Mouse (Mus musculus) G1E (cell line): ENCODE results near the gene Sirt3. TPM values are rescaled to one million over a fixed set of nuclear protein-coding genes. Genes with fewer than 3 reads are reported as not detected.

Experiments used
- ATAC-seq: 2 replicates; pipeline ENCODE4 v1.8.0; 2016; ENCODE audit warnings: mild to moderate bottlenecking; ENCODE audit not compliant: insufficient number of reproducible peaks, poor library complexity, low FRiP score, severe bottlenecking; ENCODE audit errors: extremely low read depth
- DNase-seq: peaks from one replicate; pipeline ENCODE4 v3.0.0; 2012; ENCODE audit warnings: low spot score
- H3K27me3 ChIP-seq: 2 replicates; pipeline ENCODE4 v1.6.1; 2012; ENCODE audit warnings: mild to moderate bottlenecking, low read length, inconsistent platforms; ENCODE audit not compliant: insufficient read depth
- H3K36me3 ChIP-seq: replicated peaks from 2 replicates; pipeline ENCODE3; 2012; ENCODE audit warnings: mild to moderate bottlenecking, inconsistent platforms
- H3K4me1 ChIP-seq: 2 replicates; pipeline ENCODE4 v1.6.1; 2012; ENCODE audit warnings: low read depth, low read length, inconsistent platforms, mixed read lengths; ENCODE audit not compliant: insufficient read depth
- H3K4me3 ChIP-seq: 2 replicates; pipeline ENCODE4 v1.5.1; 2012; ENCODE audit warnings: low read depth, mild to moderate bottlenecking, inconsistent platforms, low read length, moderate library complexity, mixed read lengths
- H3K9me3 ChIP-seq: replicated peaks from 2 replicates; pipeline ENCODE4 v1.6.1; 2012; ENCODE audit warnings: inconsistent platforms
- CTCF ChIP-seq: IDR thresholded peaks from 2 replicates; pipeline ENCODE4 v1.5.1; 2012; ENCODE audit warnings: low read depth, low read length, inconsistent platforms, mixed read lengths
- GATA1 ChIP-seq: IDR thresholded peaks from 2 replicates; pipeline ENCODE4 v1.6.1; 2012; ENCODE audit warnings: borderline replicate concordance, low read length, inconsistent platforms, mixed read lengths
- GATA2 ChIP-seq: IDR thresholded peaks from 2 replicates; pipeline ENCODE4 v1.6.1; 2012; ENCODE audit warnings: low read depth, low read length, inconsistent platforms, borderline replicate concordance
- POLR2AphosphoS5 ChIP-seq: IDR thresholded peaks from 2 replicates; pipeline ENCODE4 v1.6.1; 2012; ENCODE audit warnings: low read depth, low read length, inconsistent platforms; ENCODE audit not compliant: insufficient replicate concordance
- TAL1 ChIP-seq: conservative IDR thresholded peaks from 2 replicates; pipeline ENCODE4 v1.6.1; 2012; ENCODE audit warnings: low read depth, low read length, inconsistent platforms, mixed read lengths
- polyA plus RNA-seq: library from polyadenylated mRNA; stranded (reverse); fragments of >175 nt; gene quantifications from 2 replicates; pipeline ENCODE4 v1.2.3, GENCODE M21; 2012
- total RNA-seq, 2 experiments: library from RNA; stranded (forward) in 1 of 2; stranded (reverse) in 1 of 2; fragments of 200-1000 nt in 1 of 2; fragments of >200 nt in 1 of 2; fragmentation: Nextera tagmentation in 1 of 2; gene quantifications; 2 replicates each; pipeline ENCODE4 v1.2.3; 2014 to 2017

Sirt3 gene
- total and polyA plus RNA-seq, 3 experiments: 10.5 to 27.6 (median 11.0) TPM

- peaks cover 19% of the 10 kb centered on the region for H3K27me3 ChIP-seq
- no peaks in the 10 kb centered on the region for H3K9me3 ChIP-seq
- no peak for TF ChIP-seq POLR2AphosphoS5
- TF ChIP-seq GATA1: no peak
- TF ChIP-seq TAL1: no peak
- no peak for TF ChIP-seq CTCF
- TF ChIP-seq GATA2: no peak
- H3K4me3 ChIP-seq: no peak overlapping the region
- no peaks in the 10 kb centered on the region for H3K4me1 ChIP-seq
- H3K36me3 ChIP-seq: no peaks in the 10 kb centered on the region
- no peak for ATAC-seq
- DNase-seq: no peak
Observed at GRCm38 (mm10) chr7:140822731-140823130, 59.4 kb downstream of the Sirt3 start.

- Histone ChIP-seq H3K9me3 (no peaks in the 10 kb centered on the region), H3K4me3 (no peak within 1 kb of the TSS), H3K27me3 (peaks cover 16% of the 10 kb centered on the region), H3K4me1 (no peaks in the 10 kb centered on the region), H3K36me3 (no peaks in the 10 kb centered on the region)
- no peak for TF ChIP-seq GATA2
- TF ChIP-seq POLR2AphosphoS5: no peak
- TF ChIP-seq GATA1: no peak
- TF ChIP-seq CTCF: no peak
- no peak for TF ChIP-seq TAL1
- DNase-seq: no peak
- ATAC-seq: no peak
Observed at GRCm38 (mm10) chr7:140821653-140822329, 60.3 kb downstream of the Sirt3 start, which contains the start of gene Zfp941. TSS of gene Zfp941 (minus strand) at chr7:140822178.

- no peak for ATAC-seq
- H3K27me3 ChIP-seq: peaks cover 14% of the 10 kb centered on the region
Observed at GRCm38 (mm10) chr7:140821305-140821652, 60.8 kb downstream of the Sirt3 start.

GRCm38 (mm10) chr7:140820173-140820572, 61.9 kb downstream of the Sirt3 start:
- no peaks in the 10 kb centered on the region for H3K9me3 ChIP-seq
- no peaks in the 10 kb centered on the region for H3K4me1 ChIP-seq
- H3K27me3 ChIP-seq: peaks cover 14% of the 10 kb centered on the region
- H3K36me3 ChIP-seq: no peaks in the 10 kb centered on the region
- ATAC-seq (no peak), DNase-seq (no peak)
- H3K4me3 ChIP-seq: no peak overlapping the region
- TF ChIP-seq GATA1 (no peak), GATA2 (no peak), POLR2AphosphoS5 (no peak), CTCF (no peak), TAL1 (no peak)

More at GRCm38 (mm10) chr7:140821305-140821652, 60.8 kb downstream of the Sirt3 start:
- Histone ChIP-seq H3K36me3 (no peaks in the 10 kb centered on the region), H3K4me3 (no peak overlapping the region), H3K4me1 (no peaks in the 10 kb centered on the region), H3K9me3 (no peaks in the 10 kb centered on the region)
- TF ChIP-seq CTCF (no peak), TAL1 (no peak), POLR2AphosphoS5 (no peak), GATA2 (no peak), GATA1 (no peak)
- no peak for DNase-seq

Other genes starting within 250 kb of the Sirt3 start
Only the 20 nearest of the 29 such genes appear.
- gene Cyp2e1, start 118.6 kb downstream of the Sirt3 start, total RNA-seq (2014; fragmentation: Nextera tagmentation): not detected in 2 replicates
- 0.05 TPM in 1 of 2 replicates, not detected in the other for gene Cyp2e1, start 118.6 kb downstream of the Sirt3 start, total RNA-seq (2017)
- not detected in 2 replicates for gene Cyp2e1, start 118.6 kb downstream of the Sirt3 start, polyA plus RNA-seq
- not detected in 2 replicates for gene Syce1, start 94.5 kb downstream of the Sirt3 start, total RNA-seq (2014; fragmentation: Nextera tagmentation)
- gene Syce1, start 94.5 kb downstream of the Sirt3 start, total RNA-seq (2017): not detected in 2 replicates
- not detected in 2 replicates for gene Syce1, start 94.5 kb downstream of the Sirt3 start, polyA plus RNA-seq
- gene Zfp941, start 60.1 kb downstream of the Sirt3 start, total RNA-seq (2014; fragmentation: Nextera tagmentation): not detected in 2 replicates
- gene Zfp941, start 60.1 kb downstream of the Sirt3 start, total RNA-seq (2017): 0.05 and 0.06 TPM in 2 replicates
- not detected in 2 replicates for gene Zfp941, start 60.1 kb downstream of the Sirt3 start, polyA plus RNA-seq
- gene Urah, start 47.3 kb downstream of the Sirt3 start, total RNA-seq (2014; fragmentation: Nextera tagmentation): not detected in 2 replicates
- gene Urah, start 47.3 kb downstream of the Sirt3 start, total RNA-seq (2017): not detected in 2 replicates
- gene Urah, start 47.3 kb downstream of the Sirt3 start, polyA plus RNA-seq: not detected in 2 replicates
- gene Scgb1c1, start 36.8 kb downstream of the Sirt3 start, total RNA-seq (2014; fragmentation: Nextera tagmentation): not detected in 2 replicates
- not detected in 2 replicates for gene Scgb1c1, start 36.8 kb downstream of the Sirt3 start, total RNA-seq (2017)
- not detected in 2 replicates for gene Scgb1c1, start 36.8 kb downstream of the Sirt3 start, polyA plus RNA-seq
- not detected in 2 replicates for gene Odf3, start 34.5 kb downstream of the Sirt3 start, total RNA-seq (2014; fragmentation: Nextera tagmentation)
- 0.11 and 0.17 TPM in 2 replicates for gene Odf3, start 34.5 kb downstream of the Sirt3 start, total RNA-seq (2017)
- not detected in 2 replicates for gene Odf3, start 34.5 kb downstream of the Sirt3 start, polyA plus RNA-seq
- not detected in 2 replicates for gene Gm45785, start 26.0 kb downstream of the Sirt3 start, total RNA-seq (2014; fragmentation: Nextera tagmentation)
- gene Gm45785, start 26.0 kb downstream of the Sirt3 start, total RNA-seq (2017): 0.17 and 1.8 TPM in 2 replicates
- 1.3 and 2.1 TPM in 2 replicates for gene Gm45785, start 26.0 kb downstream of the Sirt3 start, polyA plus RNA-seq
- gene Ric8a, start 25.4 kb downstream of the Sirt3 start, total RNA-seq (2014; fragmentation: Nextera tagmentation): 19.9 and 29.5 TPM in 2 replicates
- gene Ric8a, start 25.4 kb downstream of the Sirt3 start, total RNA-seq (2017): 21.1 and 27.9 TPM in 2 replicates
- gene Ric8a, start 25.4 kb downstream of the Sirt3 start, polyA plus RNA-seq: 27.9 and 28.4 TPM in 2 replicates
- gene Bet1l, start 24.7 kb downstream of the Sirt3 start, total RNA-seq (2014; fragmentation: Nextera tagmentation): 8.4 and 10.1 TPM in 2 replicates
- 13.1 and 16.1 TPM in 2 replicates for gene Bet1l, start 24.7 kb downstream of the Sirt3 start, total RNA-seq (2017)
- 3.5 and 5.2 TPM in 2 replicates for gene Bet1l, start 24.7 kb downstream of the Sirt3 start, polyA plus RNA-seq
- gene Psmd13, start 341 bp downstream of the Sirt3 start, total RNA-seq (2014; fragmentation: Nextera tagmentation): 93.7 and 98.1 TPM in 2 replicates
- gene Psmd13, start 341 bp downstream of the Sirt3 start, total RNA-seq (2017): 193 and 195 TPM in 2 replicates
- gene Psmd13, start 341 bp downstream of the Sirt3 start, polyA plus RNA-seq: 45.7 and 70.1 TPM in 2 replicates
- not detected in 2 replicates for gene Cox8b, start 18.1 kb upstream of the Sirt3 start, total RNA-seq (2014; fragmentation: Nextera tagmentation)
- gene Cox8b, start 18.1 kb upstream of the Sirt3 start, total RNA-seq (2017): not detected in 2 replicates
- gene Cox8b, start 18.1 kb upstream of the Sirt3 start, polyA plus RNA-seq: not detected in 2 replicates
- not detected in 2 replicates for gene Nlrp6, start 38.6 kb upstream of the Sirt3 start, total RNA-seq (2014; fragmentation: Nextera tagmentation)
- gene Nlrp6, start 38.6 kb upstream of the Sirt3 start, total RNA-seq (2017): 0.11 and 0.12 TPM in 2 replicates
- 0.07 and 0.08 TPM in 2 replicates for gene Nlrp6, start 38.6 kb upstream of the Sirt3 start, polyA plus RNA-seq
- 7.5 and 8.1 TPM in 2 replicates for gene Pgghg, start 59.1 kb upstream of the Sirt3 start, total RNA-seq (2014; fragmentation: Nextera tagmentation)
- gene Pgghg, start 59.1 kb upstream of the Sirt3 start, total RNA-seq (2017): 9.0 and 10.0 TPM in 2 replicates
- gene Pgghg, start 59.1 kb upstream of the Sirt3 start, polyA plus RNA-seq: 5.6 and 6.7 TPM in 2 replicates
- 1.6 TPM in 1 of 2 replicates, not detected in the other for gene Ifitm5, start 68.0 kb upstream of the Sirt3 start, total RNA-seq (2014; fragmentation: Nextera tagmentation)
- gene Ifitm5, start 68.0 kb upstream of the Sirt3 start, total RNA-seq (2017): 0.35 and 1.2 TPM in 2 replicates
- gene Ifitm5, start 68.0 kb upstream of the Sirt3 start, polyA plus RNA-seq: 0.16 and 0.32 TPM in 2 replicates
- not detected in 2 replicates for gene Gm45717, start 73.6 kb upstream of the Sirt3 start, total RNA-seq (2014; fragmentation: Nextera tagmentation)
- not detected in 2 replicates for gene Gm45717, start 73.6 kb upstream of the Sirt3 start, total RNA-seq (2017)
- gene Gm45717, start 73.6 kb upstream of the Sirt3 start, polyA plus RNA-seq: not detected in 2 replicates
- gene Ifitm2, start 73.7 kb upstream of the Sirt3 start, total RNA-seq (2014; fragmentation: Nextera tagmentation): 239 and 256 TPM in 2 replicates
- gene Ifitm2, start 73.7 kb upstream of the Sirt3 start, total RNA-seq (2017): 205 and 220 TPM in 2 replicates
- gene Ifitm2, start 73.7 kb upstream of the Sirt3 start, polyA plus RNA-seq: 129 and 161 TPM in 2 replicates
- gene Ifitm1, start 84.9 kb upstream of the Sirt3 start, total RNA-seq (2014; fragmentation: Nextera tagmentation): 2.9 and 5.5 TPM in 2 replicates
- 1.5 and 2.1 TPM in 2 replicates for gene Ifitm1, start 84.9 kb upstream of the Sirt3 start, total RNA-seq (2017)
- not detected in 2 replicates for gene Ifitm1, start 84.9 kb upstream of the Sirt3 start, polyA plus RNA-seq
- gene Ifitm3, start 128.5 kb upstream of the Sirt3 start, total RNA-seq (2014; fragmentation: Nextera tagmentation): not detected in 2 replicates
- gene Ifitm3, start 128.5 kb upstream of the Sirt3 start, total RNA-seq (2017): not detected in 2 replicates
- gene Ifitm3, start 128.5 kb upstream of the Sirt3 start, polyA plus RNA-seq: not detected in 2 replicates
- not detected in 2 replicates for gene Ifitm6, start 135.6 kb upstream of the Sirt3 start, total RNA-seq (2014; fragmentation: Nextera tagmentation)
- gene Ifitm6, start 135.6 kb upstream of the Sirt3 start, total RNA-seq (2017): not detected in 2 replicates
- not detected in 2 replicates for gene Ifitm6, start 135.6 kb upstream of the Sirt3 start, polyA plus RNA-seq
- not detected in 2 replicates for gene Gm17387, start 146.8 kb upstream of the Sirt3 start, total RNA-seq (2014; fragmentation: Nextera tagmentation)
- gene Gm17387, start 146.8 kb upstream of the Sirt3 start, total RNA-seq (2017): not detected in 2 replicates
- gene Gm17387, start 146.8 kb upstream of the Sirt3 start, polyA plus RNA-seq: not detected in 2 replicates